Mouse (Mus musculus): ENCODE data around the gene Trim66.

DNA sequence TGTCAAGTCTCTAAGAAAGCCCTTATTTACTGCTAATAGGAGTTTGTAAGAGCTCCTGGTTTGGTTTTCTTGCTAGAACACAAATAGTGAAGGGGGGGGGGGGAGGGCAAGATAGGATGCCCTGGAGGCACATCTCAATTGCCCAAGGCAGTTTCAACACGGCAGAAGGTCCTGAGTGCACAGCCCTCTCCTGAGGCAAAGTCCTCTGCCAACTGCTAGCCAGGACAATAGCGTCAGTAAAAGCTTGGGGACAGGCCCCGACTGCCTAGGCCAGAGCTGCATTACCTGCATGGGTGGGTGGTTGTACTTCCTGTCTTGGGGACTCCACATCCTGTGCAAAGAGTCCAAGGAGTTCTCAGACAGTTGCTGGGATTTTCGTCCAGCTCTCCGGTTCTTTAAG lies 36.9 kb upstream of the Trim66 start:
- TF ChIP-seq CTCF (IDR thresholded peaks at IDR 0.05; ENCODE audit: extremely low read depth, insufficient read depth, low read length): no peak
- no peak for TF ChIP-seq POLR2A (IDR thresholded peaks at IDR 0.05; ENCODE audit: extremely low read depth, insufficient read depth, low read length)
